Mouse (Mus musculus): ENCODE measurements around the gene Spock1. TPM values are rescaled to one million over a fixed set of nuclear protein-coding genes. Genes with fewer than 3 reads are reported as not detected.

Spock1 gene
- polyA plus RNA-seq (2016; fragmentation: Nextera tagmentation; extraction: Ambion mirVana) = 0.41 and 0.70 TPM in 2 replicates

DNA sequence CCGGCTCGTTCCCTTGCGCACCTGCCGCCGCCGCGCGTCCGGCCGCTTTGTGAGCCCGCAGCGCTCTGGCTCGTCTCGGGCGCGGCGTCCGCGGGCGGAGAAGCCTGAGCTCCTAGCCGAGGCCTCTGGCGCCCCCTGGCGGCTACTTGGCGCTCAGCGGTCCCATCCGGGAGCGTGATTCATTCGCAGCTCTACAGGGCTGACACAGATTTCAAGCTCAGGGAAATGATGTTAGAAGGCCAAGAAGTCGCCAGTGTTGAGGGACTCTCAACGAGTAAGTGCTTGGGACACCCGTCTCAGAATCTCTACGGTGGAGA lies at the start of gene Spock1:
Gene Spock1, minus strand, starts transcription at position 67 of the 317 bp plus-strand sequence.
- Histone ChIP-seq H3K4me1 (replicated peaks) (peaks cover 13% of the 10 kb centered on the region), H3K9ac (peak within 1 kb of the TSS; percentile 32; the same call in 1 of the 2 replicates), H3K9me3 (replicated peaks) (peaks cover 17% of the 10 kb centered on the region), H3K36me3 (no peaks in the 10 kb centered on the region), H3K4me3 (peak within 1 kb of the TSS; percentile 50), H3K27ac (ENCODE audit: poor library complexity, severe bottlenecking) (no peak within 1 kb of the TSS), H3K27me3 (replicated peaks) (peaks cover 48% of the 10 kb centered on the region), H3K4me2 (peak within 1 kb of the TSS; percentile 78)
- ATAC-seq (ENCODE audit: insufficient number of reproducible peaks, low FRiP score) = peak; percentile 42; the same call in 1 of the 2 replicates
- WGBS = under 1% methylated on average over 32 of the region's 32 CpGs

DNA sequence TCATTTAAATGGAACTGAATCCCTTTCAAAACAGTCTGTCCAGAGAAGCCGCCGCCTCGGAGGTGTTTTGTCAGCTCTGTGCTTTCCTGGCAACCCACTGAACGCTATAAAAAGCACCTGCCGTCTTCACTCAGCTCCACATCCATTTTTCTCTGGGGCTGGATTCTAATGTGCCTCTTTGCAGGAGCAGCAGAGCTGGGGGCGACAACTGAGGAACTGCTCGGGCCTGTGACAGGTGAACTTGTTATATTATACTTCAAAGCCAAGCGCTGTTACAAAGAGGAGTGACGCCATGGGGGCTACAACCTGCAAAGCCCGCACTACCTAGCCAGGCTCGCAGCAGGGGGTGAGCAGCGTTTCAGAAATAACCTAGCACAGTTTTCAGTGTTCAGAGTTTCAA lies 42.0 kb upstream of the Spock1 start:
- ATAC-seq (ENCODE audit: insufficient number of reproducible peaks, low FRiP score) = no peak
- no peaks in the 10 kb centered on the region for H3K36me3 ChIP-seq
- H3K9ac ChIP-seq = no peak overlapping the region
- 73% methylated on average over 12 of the region's 12 CpGs for WGBS
- no peaks in the 10 kb centered on the region for H3K9me3 ChIP-seq (replicated peaks)
- no peaks in the 10 kb centered on the region; the same call in 1 of the 2 replicates for H3K27me3 ChIP-seq (replicated peaks)
- no peak overlapping the region for H3K27ac ChIP-seq (ENCODE audit: poor library complexity, severe bottlenecking)
- no peak overlapping the region for H3K4me2 ChIP-seq
- H3K4me1 ChIP-seq (replicated peaks) = no peaks in the 10 kb centered on the region
- H3K4me3 ChIP-seq = no peak overlapping the region

DNA sequence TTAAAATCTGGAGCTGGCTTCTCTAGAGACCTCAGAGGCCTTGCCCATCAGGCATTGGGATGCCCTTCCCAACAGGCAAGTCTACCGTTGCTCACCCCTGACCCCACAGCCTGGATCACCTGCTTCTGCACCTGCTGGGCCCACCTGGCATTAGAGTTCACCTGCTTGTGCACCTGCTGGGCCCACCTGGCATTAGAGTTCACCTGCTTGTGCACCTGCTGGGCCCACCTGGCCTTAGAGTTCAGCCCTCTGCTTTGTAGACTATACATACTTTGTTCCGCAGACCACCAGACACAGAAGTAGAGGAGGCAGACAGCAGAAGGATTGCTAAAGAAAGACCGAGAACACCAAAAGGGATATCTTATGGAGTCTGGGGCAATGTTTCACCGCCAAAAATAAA lies 41.4 kb upstream of the Spock1 start:
- no peaks in the 10 kb centered on the region for H3K4me1 ChIP-seq (replicated peaks)
- H3K9ac ChIP-seq = no peak overlapping the region
- H3K9me3 ChIP-seq (replicated peaks) = no peaks in the 10 kb centered on the region
- 86% methylated on average over 4 of the region's 4 CpGs for WGBS
- no peak for ATAC-seq (ENCODE audit: insufficient number of reproducible peaks, low FRiP score)
- H3K4me3 ChIP-seq = no peak overlapping the region
- H3K27me3 ChIP-seq (replicated peaks) = no peaks in the 10 kb centered on the region; the same call in 1 of the 2 replicates
- no peak overlapping the region for H3K27ac ChIP-seq (ENCODE audit: poor library complexity, severe bottlenecking)
- no peaks in the 10 kb centered on the region for H3K36me3 ChIP-seq
- H3K4me2 ChIP-seq = no peak overlapping the region

DNA sequence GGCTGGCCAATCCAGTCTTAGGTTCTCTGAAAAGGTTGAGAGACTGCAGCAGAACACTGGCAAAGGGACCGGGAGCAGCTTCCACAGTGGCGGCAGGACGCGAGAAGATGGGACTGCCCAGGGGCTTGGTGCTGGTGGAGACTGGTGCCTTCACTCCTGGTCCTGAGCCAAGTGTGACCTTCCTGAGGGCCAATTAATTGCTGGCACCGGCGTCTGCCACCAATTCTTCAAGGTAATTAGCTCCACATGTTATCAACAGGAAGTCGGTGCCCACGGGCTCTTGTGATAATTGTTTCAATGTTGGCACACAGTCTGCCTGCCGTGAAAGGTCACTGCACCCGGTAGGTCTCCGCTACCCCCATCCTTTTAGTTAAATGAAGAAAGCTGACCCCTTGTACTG lies 37.1 kb upstream of the Spock1 start:
- WGBS = 74% methylated on average over 11 of the region's 11 CpGs
- Histone ChIP-seq H3K27me3 (replicated peaks) (no peaks in the 10 kb centered on the region), H3K36me3 (no peaks in the 10 kb centered on the region), H3K4me1 (replicated peaks) (0 out of 2 replicates have a peak, but pooled peaks cover 4% of the 10 kb centered on the region), H3K4me3 (no peak overlapping the region), H3K9ac (no peak overlapping the region), H3K27ac (ENCODE audit: poor library complexity, severe bottlenecking) (no peak overlapping the region), H3K4me2 (no peak overlapping the region), H3K9me3 (replicated peaks) (no peaks in the 10 kb centered on the region)
- no peak for ATAC-seq (ENCODE audit: insufficient number of reproducible peaks, low FRiP score)

DNA sequence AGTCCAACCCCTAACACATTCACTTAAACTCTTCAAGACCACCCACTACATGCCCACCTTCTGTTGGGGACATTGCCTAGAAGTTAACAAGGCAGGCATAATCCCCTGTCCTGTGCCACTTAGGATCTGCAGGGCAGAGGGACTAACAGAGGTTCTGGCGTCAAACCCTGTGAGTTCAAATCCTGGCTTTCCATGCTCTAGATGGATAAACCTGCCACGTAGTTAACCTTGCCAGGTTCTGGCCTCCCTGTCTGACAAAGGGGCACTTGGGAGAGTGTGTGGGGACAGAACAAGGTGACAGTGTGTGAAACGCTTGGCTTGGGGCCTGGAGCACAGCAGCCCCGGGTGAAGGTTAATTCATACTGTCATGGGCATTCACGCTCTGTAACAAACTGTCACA lies 36.3 kb upstream of the Spock1 start:
- Histone ChIP-seq H3K27me3 (replicated peaks) (no peaks in the 10 kb centered on the region), H3K4me3 (no peak overlapping the region), H3K9ac (no peak overlapping the region), H3K36me3 (no peaks in the 10 kb centered on the region), H3K4me1 (replicated peaks) (0 out of 2 replicates have a peak, but pooled peaks cover 4% of the 10 kb centered on the region), H3K27ac (ENCODE audit: poor library complexity, severe bottlenecking) (no peak overlapping the region), H3K4me2 (no peak overlapping the region), H3K9me3 (replicated peaks) (no peaks in the 10 kb centered on the region)
- ATAC-seq (ENCODE audit: insufficient number of reproducible peaks, low FRiP score) = no peak
- 81% methylated on average over 5 of the region's 5 CpGs for WGBS

DNA sequence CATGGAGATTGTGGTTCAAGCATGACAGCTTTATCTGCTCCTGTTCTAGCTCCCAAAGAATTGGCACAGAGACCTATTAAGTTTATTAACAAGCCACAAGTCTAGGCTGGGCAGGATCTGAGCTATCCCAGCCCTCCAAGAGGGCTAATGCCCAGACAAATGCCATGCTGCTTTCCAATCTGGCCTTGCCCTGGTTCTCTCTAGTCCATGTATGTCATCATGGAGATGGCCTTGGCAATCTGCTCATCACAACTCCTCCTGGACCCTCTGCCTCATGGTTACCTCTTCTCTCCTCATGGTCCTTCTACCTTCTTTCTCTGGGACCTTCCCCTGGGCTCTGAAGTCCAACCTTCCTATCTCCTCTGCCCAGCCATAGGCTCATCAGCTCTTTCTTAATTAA lies 35.8 kb upstream of the Spock1 start:
- Histone ChIP-seq H3K27me3 (replicated peaks) (no peaks in the 10 kb centered on the region), H3K9ac (no peak overlapping the region), H3K4me1 (replicated peaks) (0 out of 2 replicates have a peak, but pooled peaks cover 4% of the 10 kb centered on the region), H3K36me3 (no peaks in the 10 kb centered on the region), H3K4me3 (no peak overlapping the region), H3K4me2 (no peak overlapping the region), H3K27ac (ENCODE audit: poor library complexity, severe bottlenecking) (no peak overlapping the region), H3K9me3 (replicated peaks) (no peaks in the 10 kb centered on the region)
- ATAC-seq (ENCODE audit: insufficient number of reproducible peaks, low FRiP score) = no peak

DNA sequence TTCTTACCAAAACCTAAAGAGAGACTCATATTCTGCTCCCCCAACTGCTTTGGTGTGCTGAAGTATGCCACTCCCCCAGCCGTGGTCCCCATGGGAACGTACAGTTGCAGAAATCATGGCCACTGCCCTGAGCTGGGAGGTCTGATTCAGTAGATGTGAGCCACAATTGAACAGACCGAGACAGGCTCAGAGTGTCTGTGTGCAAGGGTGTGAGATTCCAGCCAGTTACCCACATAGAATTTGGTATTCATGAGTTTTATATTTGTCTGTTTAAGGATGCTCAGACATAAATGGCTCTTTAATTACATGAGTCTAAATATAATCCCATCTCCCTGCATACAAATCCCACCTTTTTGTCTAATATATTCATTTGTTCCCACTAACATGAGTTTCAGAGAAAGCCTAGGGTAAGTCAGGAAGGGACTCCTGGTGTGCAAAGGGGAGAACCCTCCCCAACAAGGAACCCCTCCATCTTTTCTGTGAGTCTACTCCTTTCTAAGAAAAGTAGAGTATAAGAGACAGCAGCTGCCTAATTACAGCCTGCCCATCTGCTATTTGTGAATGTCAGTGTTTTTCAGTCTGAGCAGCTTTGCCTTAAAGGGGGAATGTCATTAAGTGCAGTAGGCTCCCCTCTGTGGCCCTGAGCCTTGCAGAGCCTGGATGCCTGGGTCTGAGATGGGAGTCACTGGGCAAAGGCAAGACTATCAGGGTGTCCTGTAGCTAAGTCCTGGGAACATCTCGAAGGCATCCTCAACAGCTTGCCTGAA lies 29.5 kb upstream of the Spock1 start:
- Histone ChIP-seq H3K4me1 (replicated peaks) (no peaks in the 10 kb centered on the region), H3K9ac (no peak overlapping the region), H3K27me3 (replicated peaks) (no peaks in the 10 kb centered on the region), H3K4me2 (no peak overlapping the region), H3K36me3 (no peaks in the 10 kb centered on the region), H3K27ac (ENCODE audit: poor library complexity, severe bottlenecking) (no peak overlapping the region), H3K4me3 (no peak overlapping the region), H3K9me3 (replicated peaks) (no peaks in the 10 kb centered on the region)
- 60% methylated on average over 4 of the region's 4 CpGs for WGBS
- no peak for ATAC-seq (ENCODE audit: insufficient number of reproducible peaks, low FRiP score)

DNA sequence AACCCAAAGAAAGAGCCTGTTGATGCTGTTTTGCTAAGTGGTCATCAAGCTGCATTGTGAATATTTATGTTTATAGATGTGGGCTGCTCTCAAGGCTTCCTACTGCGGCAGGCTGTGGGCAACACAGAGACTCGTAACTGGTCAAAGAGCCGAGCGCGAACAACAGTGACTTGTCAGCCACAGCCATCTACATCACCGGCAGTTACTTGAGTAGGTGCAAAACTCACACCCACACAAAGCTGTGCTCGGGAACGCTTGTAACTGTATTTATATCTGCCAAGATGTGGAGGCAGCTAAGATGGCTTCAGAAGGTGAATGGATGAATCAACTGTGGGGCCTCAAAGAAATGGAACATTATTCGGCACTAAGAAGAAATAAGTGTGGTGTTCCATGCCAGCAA lies 23.9 kb upstream of the Spock1 start:
- Histone ChIP-seq H3K9me3 (replicated peaks) (no peaks in the 10 kb centered on the region), H3K4me3 (no peak overlapping the region), H3K4me2 (no peak overlapping the region), H3K9ac (no peak overlapping the region), H3K4me1 (replicated peaks) (no peaks in the 10 kb centered on the region), H3K36me3 (no peaks in the 10 kb centered on the region), H3K27me3 (replicated peaks) (0 out of 2 replicates have a peak, but pooled peaks cover 3% of the 10 kb centered on the region), H3K27ac (ENCODE audit: poor library complexity, severe bottlenecking) (no peak overlapping the region)
- ATAC-seq (ENCODE audit: insufficient number of reproducible peaks, low FRiP score) = no peak
- 83% methylated on average over 9 of the region's 9 CpGs for WGBS

DNA sequence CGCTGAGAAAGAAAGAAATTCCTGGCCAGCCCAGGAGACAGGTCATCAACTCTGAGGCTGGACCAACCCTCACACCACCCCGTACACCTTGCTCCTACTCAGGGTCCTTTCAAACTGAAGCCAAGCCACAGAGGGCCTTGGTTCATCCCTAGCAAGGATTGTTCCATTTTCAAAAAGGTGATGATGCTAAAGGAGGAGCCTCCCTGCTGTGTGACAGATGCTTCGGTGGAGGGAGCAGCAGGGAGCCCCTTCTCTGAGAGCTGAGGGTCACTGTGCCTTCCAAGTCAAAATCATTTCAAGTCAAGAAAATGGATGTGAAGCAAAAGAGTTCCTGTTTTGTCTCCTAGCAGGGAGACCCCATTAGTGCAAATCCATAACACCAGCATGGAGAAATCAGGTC lies 23.2 kb upstream of the Spock1 start:
- WGBS = 65% methylated on average over 3 of the region's 3 CpGs

DNA sequence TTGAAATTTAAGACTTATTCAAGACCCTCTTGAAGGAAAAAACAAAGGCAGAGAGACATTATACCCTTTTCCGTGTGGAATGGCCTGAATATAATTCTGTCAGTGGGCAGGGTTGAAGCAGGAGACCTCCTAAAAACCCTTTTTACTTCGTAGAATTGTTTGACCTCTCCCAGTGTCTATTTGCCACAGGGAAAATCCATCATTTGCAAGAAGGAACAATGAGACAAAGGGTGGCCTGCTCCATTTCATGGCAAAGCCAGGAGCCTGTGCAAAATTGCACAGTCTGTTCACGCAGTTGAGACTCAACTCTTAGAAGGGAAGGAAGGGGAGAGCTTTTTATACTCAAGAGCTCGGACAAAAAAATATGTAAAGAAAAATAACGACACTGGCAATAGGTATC lies 22.6 kb upstream of the Spock1 start:
- no peaks in the 10 kb centered on the region for H3K4me1 ChIP-seq (replicated peaks)

More for the DNA sequence above, 23.2 kb upstream of the Spock1 start:
- H3K27ac ChIP-seq (ENCODE audit: poor library complexity, severe bottlenecking) = no peak overlapping the region
- no peak for ATAC-seq (ENCODE audit: insufficient number of reproducible peaks, low FRiP score)
- H3K9me3 ChIP-seq (replicated peaks) = no peaks in the 10 kb centered on the region
- H3K36me3 ChIP-seq = no peaks in the 10 kb centered on the region
- H3K4me1 ChIP-seq (replicated peaks) = no peaks in the 10 kb centered on the region
- H3K4me2 ChIP-seq = no peak overlapping the region
- H3K27me3 ChIP-seq (replicated peaks) = 0 out of 2 replicates have a peak, but pooled peaks cover 3% of the 10 kb centered on the region
- H3K4me3 ChIP-seq = no peak overlapping the region
- no peak overlapping the region for H3K9ac ChIP-seq

DNA sequence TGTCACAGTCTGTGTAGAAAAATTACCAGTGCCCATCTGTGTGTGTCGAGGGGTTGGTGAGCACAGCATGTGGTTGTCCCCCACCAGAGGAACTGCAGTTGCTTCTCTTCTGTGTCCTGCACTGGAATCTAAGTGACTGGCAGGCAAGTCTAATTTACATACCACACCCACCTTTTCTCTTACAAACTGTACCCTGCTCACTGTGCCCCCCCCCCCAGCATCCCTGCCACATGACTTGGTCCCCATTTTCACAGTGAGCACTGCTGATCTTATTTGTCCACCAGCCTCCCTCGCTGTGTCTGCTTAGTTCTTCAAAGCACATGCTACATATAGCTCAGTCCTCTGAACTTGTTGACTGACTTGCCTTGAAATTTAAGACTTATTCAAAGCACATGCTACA lies 22.2 kb upstream of the Spock1 start:
- Histone ChIP-seq H3K4me1 (replicated peaks) (no peaks in the 10 kb centered on the region), H3K9ac (no peak overlapping the region), H3K36me3 (no peaks in the 10 kb centered on the region), H3K9me3 (replicated peaks) (no peaks in the 10 kb centered on the region), H3K4me2 (no peak overlapping the region), H3K27me3 (replicated peaks) (0 out of 2 replicates have a peak, but pooled peaks cover 3% of the 10 kb centered on the region), H3K4me3 (no peak overlapping the region), H3K27ac (ENCODE audit: poor library complexity, severe bottlenecking) (no peak overlapping the region)
- no peak for ATAC-seq (ENCODE audit: insufficient number of reproducible peaks, low FRiP score)
- WGBS = 55% methylated on average over 2 of the region's 2 CpGs

More for the DNA sequence above, 22.6 kb upstream of the Spock1 start:
- no peak for ATAC-seq (ENCODE audit: insufficient number of reproducible peaks, low FRiP score)
- 76% methylated on average over 5 of the region's 5 CpGs for WGBS
- H3K4me3 ChIP-seq = no peak overlapping the region
- H3K36me3 ChIP-seq = no peaks in the 10 kb centered on the region
- H3K27me3 ChIP-seq (replicated peaks) = 0 out of 2 replicates have a peak, but pooled peaks cover 3% of the 10 kb centered on the region
- H3K9me3 ChIP-seq (replicated peaks) = no peaks in the 10 kb centered on the region
- no peak overlapping the region for H3K27ac ChIP-seq (ENCODE audit: poor library complexity, severe bottlenecking)
- no peak overlapping the region for H3K4me2 ChIP-seq
- H3K9ac ChIP-seq = no peak overlapping the region

Measured in heart, embryonic 12.5 days (tissue).